Mouse (Mus musculus) MEL (cell line): ENCODE data around the gene Cyb5rl. TPM values are rescaled to one million over a fixed set of nuclear protein-coding genes. Genes with fewer than 3 reads are reported as not detected.

Experiments used
- DNase-seq: peaks from one replicate; pipeline ENCODE4 v3.0.0; 2011; ENCODE audit warnings: low read depth, low spot score
- H3K27ac ChIP-seq: 2 replicates; pipeline ENCODE4 v1.5.1; 2012; ENCODE audit warnings: low read depth, mild to moderate bottlenecking, control low read depth, low read length, moderate library complexity; ENCODE audit not compliant: control insufficient read depth
- H3K27me3 ChIP-seq, 2 experiments: fragments of 150-350 bp in 1 of 2; sonication (generic) in 1 of 2; 2 replicates each; pipeline ENCODE4 v1.6.1; 2012; ENCODE audit warnings: low read length in 2 of 2, mild to moderate bottlenecking in 2 of 2, improper control_type of control experiment in 1 of 2, moderate library complexity in 1 of 2; ENCODE audit not compliant: insufficient read depth in 2 of 2, control insufficient read depth in 1 of 2
- H3K36me3 ChIP-seq, 2 experiments: 2 replicates each; pipeline ENCODE4 v1.6.1; 2012 to 2014; ENCODE audit warnings: low read length in 2 of 2, improper control_type of control experiment in 1 of 2, inconsistent platforms in 1 of 2, mild to moderate bottlenecking in 1 of 2; ENCODE audit not compliant: insufficient read depth in 2 of 2, control insufficient read depth in 1 of 2
- H3K4me1 ChIP-seq, 2 experiments: fragments of 150-350 bp in 1 of 2; sonication (generic) in 1 of 2; 2 replicates each; pipeline ENCODE4 v1.6.1; 2012; ENCODE audit warnings: low read length in 2 of 2, improper control_type of control experiment in 1 of 2, mild to moderate bottlenecking in 1 of 2; ENCODE audit not compliant: insufficient read depth in 2 of 2, control insufficient read depth in 1 of 2
- H3K4me3 ChIP-seq, 2 experiments: fragments of 150-350 bp in 1 of 2; sonication (generic) in 1 of 2; 2 replicates each; pipeline ENCODE4 v1.5.1; 2012; ENCODE audit warnings: low read depth in 2 of 2, low read length in 2 of 2, mild to moderate bottlenecking in 2 of 2, moderate library complexity in 2 of 2, control low read depth in 1 of 2, improper control_type of control experiment in 1 of 2; ENCODE audit not compliant: control insufficient read depth in 1 of 2, insufficient read depth in 1 of 2
- H3K79me2 ChIP-seq: 2 replicates; pipeline ENCODE4 v1.6.1; 2012; ENCODE audit warnings: mild to moderate bottlenecking, low read length, moderate library complexity; ENCODE audit not compliant: control insufficient read depth, poor library complexity, insufficient read depth
- H3K9ac ChIP-seq: 2 replicates; pipeline ENCODE4 v1.6.1; 2012; ENCODE audit warnings: low read depth, mild to moderate bottlenecking, control low read depth, low read length, moderate library complexity; ENCODE audit not compliant: control insufficient read depth, poor library complexity, severe bottlenecking
- H3K9me3 ChIP-seq: fragments of 150-350 bp; sonication (generic); replicated peaks from 2 replicates; pipeline ENCODE4 v1.6.1; 2012; ENCODE audit warnings: mild to moderate bottlenecking, low read length, improper control_type of control experiment, moderate library complexity; ENCODE audit not compliant: insufficient read depth
- CHD2 ChIP-seq: IDR thresholded peaks from 2 replicates; pipeline ENCODE4 v1.6.1; 2011; ENCODE audit warnings: low read length, improper control_type of control experiment
- CTCF ChIP-seq, 3 experiments: IDR thresholded peaks in 2 of 3; conservative IDR thresholded peaks in 1 of 3; 2 replicates each; pipeline ENCODE4 v1.5.1; 2011 to 2012; ENCODE audit warnings: low read length in 3 of 3, low read depth in 2 of 3, mild to moderate bottlenecking in 2 of 3, improper control_type of control experiment in 1 of 3, inconsistent platforms in 1 of 3, mixed read lengths in 1 of 3, moderate library complexity in 1 of 3; ENCODE audit not compliant: control insufficient read depth in 1 of 3, insufficient read depth in 1 of 3, poor library complexity in 1 of 3, severe bottlenecking in 1 of 3
- E2F4 ChIP-seq: IDR thresholded peaks from 2 replicates; pipeline ENCODE4 v1.6.1; 2011; ENCODE audit warnings: low read depth, low read length, improper control_type of control experiment, borderline replicate concordance
- ELF1 ChIP-seq: IDR thresholded peaks from 2 replicates; pipeline ENCODE4 v1.6.1; 2014; ENCODE audit warnings: low read depth, mild to moderate bottlenecking, inconsistent platforms, low read length, improper control_type of control experiment, moderate library complexity
- EP300 ChIP-seq, 2 experiments: IDR thresholded peaks; 2 replicates each; pipeline ENCODE4 v1.6.1; 2011; ENCODE audit warnings: improper control_type of control experiment in 2 of 2, low read length in 2 of 2, low read depth in 1 of 2, mild to moderate bottlenecking in 1 of 2
- ETS1 ChIP-seq: IDR thresholded peaks from 2 replicates; pipeline ENCODE4 v1.6.1; 2012; ENCODE audit warnings: low read depth, mild to moderate bottlenecking, inconsistent platforms, low read length, improper control_type of control experiment, moderate library complexity
- GATA1 ChIP-seq: IDR thresholded peaks from 2 replicates; pipeline ENCODE4 v1.6.1; 2011; ENCODE audit warnings: low read depth, low read length, improper control_type of control experiment
- HCFC1 ChIP-seq: IDR thresholded peaks from 2 replicates; pipeline ENCODE4 v1.6.1; 2012; ENCODE audit warnings: low read depth, mild to moderate bottlenecking, inconsistent platforms, low read length, improper control_type of control experiment, moderate library complexity
- KAT2A ChIP-seq: conservative IDR thresholded peaks from 2 replicates; pipeline ENCODE4 v1.6.1; 2012; ENCODE audit warnings: low read depth, low read length, improper control_type of control experiment, inconsistent platforms
- MAFK ChIP-seq: IDR thresholded peaks from 2 replicates; pipeline ENCODE4 v1.6.1; 2011; ENCODE audit warnings: low read depth, mild to moderate bottlenecking, low read length, improper control_type of control experiment, borderline replicate concordance
- MAZ ChIP-seq: IDR thresholded peaks from 2 replicates; pipeline ENCODE4 v1.6.1; 2012; ENCODE audit warnings: low read depth, mild to moderate bottlenecking, inconsistent platforms, low read length, improper control_type of control experiment
- MXI1 ChIP-seq: IDR thresholded peaks from 2 replicates; pipeline ENCODE4 v1.6.1; 2011; ENCODE audit warnings: mild to moderate bottlenecking, low read depth, low read length, improper control_type of control experiment
- MYB ChIP-seq: IDR thresholded peaks from 2 replicates; pipeline ENCODE4 v1.6.1; 2011; ENCODE audit warnings: mild to moderate bottlenecking, low read depth, low read length, improper control_type of control experiment
- NELFE ChIP-seq: IDR thresholded peaks from 2 replicates; pipeline ENCODE4 v1.6.1; 2011; ENCODE audit warnings: low read depth, low read length, improper control_type of control experiment
- POLR2A ChIP-seq, 2 experiments: IDR thresholded peaks; 2 replicates each; pipeline ENCODE4 v1.6.1; 2011 to 2012; ENCODE audit warnings: low read length in 2 of 2, mild to moderate bottlenecking in 2 of 2, control low read depth in 1 of 2, improper control_type of control experiment in 1 of 2, low read depth in 1 of 2, moderate library complexity in 1 of 2; ENCODE audit not compliant: control insufficient read depth in 1 of 2, insufficient read depth in 1 of 2, poor library complexity in 1 of 2
- POLR2AphosphoS2 ChIP-seq: IDR thresholded peaks from 2 replicates; pipeline ENCODE4 v1.6.1; 2011; ENCODE audit warnings: low read length, improper control_type of control experiment
- POLR2AphosphoS5 ChIP-seq: IDR thresholded peaks from 2 replicates; pipeline ENCODE4 v1.6.1; 2012; ENCODE audit warnings: low read depth, borderline replicate concordance, mild to moderate bottlenecking, inconsistent platforms, low read length, moderate library complexity, mixed read lengths
- RAD21 ChIP-seq: IDR thresholded peaks from 2 replicates; pipeline ENCODE4 v1.6.1; 2011; ENCODE audit warnings: mild to moderate bottlenecking, low read depth, low read length, improper control_type of control experiment
- RCOR1 ChIP-seq: IDR thresholded peaks from 2 replicates; pipeline ENCODE4 v1.6.1; 2012; ENCODE audit warnings: low read depth, mild to moderate bottlenecking, inconsistent platforms, low read length, improper control_type of control experiment
- SIN3A ChIP-seq: IDR thresholded peaks from 2 replicates; pipeline ENCODE4 v1.6.1; 2012; ENCODE audit warnings: low read length, improper control_type of control experiment, inconsistent platforms
- TAL1 ChIP-seq: IDR thresholded peaks from 2 replicates; pipeline ENCODE4 v1.6.1; 2012; ENCODE audit warnings: mild to moderate bottlenecking, inconsistent platforms, low read length, moderate library complexity, mixed read lengths
- TBP ChIP-seq: IDR thresholded peaks from 2 replicates; pipeline ENCODE4 v1.8.0; 2011; ENCODE audit warnings: low read depth, low read length, improper control_type of control experiment
- TCF12 ChIP-seq: IDR thresholded peaks from 2 replicates; pipeline ENCODE4 v1.6.1; 2014; ENCODE audit warnings: low read depth, mild to moderate bottlenecking, inconsistent platforms, low read length, improper control_type of control experiment, moderate library complexity
- USF2 ChIP-seq, 2 experiments: IDR thresholded peaks; 2 replicates each; pipeline ENCODE4 v1.6.1; 2011 to 2012; ENCODE audit warnings: improper control_type of control experiment in 2 of 2, low read length in 2 of 2, borderline replicate concordance in 1 of 2, inconsistent platforms in 1 of 2, low read depth in 1 of 2, mild to moderate bottlenecking in 1 of 2; ENCODE audit not compliant: insufficient read depth in 1 of 2
- ZC3H11A ChIP-seq: IDR thresholded peaks from 2 replicates; pipeline ENCODE4 v1.6.1; 2012; ENCODE audit warnings: low read depth, mild to moderate bottlenecking, inconsistent platforms, low read length, improper control_type of control experiment
- ZMIZ1 ChIP-seq: IDR thresholded peaks from 2 replicates; pipeline ENCODE4 v1.6.1; 2012; ENCODE audit warnings: low read depth, mild to moderate bottlenecking, inconsistent platforms, low read length, improper control_type of control experiment, moderate library complexity
- ZNF384 ChIP-seq: IDR thresholded peaks from 2 replicates; pipeline ENCODE4 v1.6.1; 2012; ENCODE audit warnings: low read depth, mild to moderate bottlenecking, inconsistent platforms, low read length, improper control_type of control experiment
- polyA plus RNA-seq, 2 experiments: library from polyadenylated mRNA; stranded (reverse) in 1 of 2; unstranded in 1 of 2; fragments of >175 nt in 1 of 2; fragments of >200 nt in 1 of 2; gene quantifications; 2 replicates each; pipeline versions ENCODE4 v1.2.1 to v1.2.4; 2012; ENCODE audit warnings: low replicate concordance in 2 of 2, low read depth in 1 of 2; ENCODE audit not compliant: insufficient read length in 2 of 2, insufficient read depth in 1 of 2, missing spikeins in 1 of 2
- total RNA-seq: library from RNA; depleted of rRNA; stranded (reverse); fragments of 300-350 nt; gene quantifications from 2 replicates; pipeline ENCODE4 v1.2.3, GENCODE M21; 2012

Gene Cyb5rl
- total and polyA plus RNA-seq, 3 experiments = 8.5 to 9.3 TPM; not detected in 1

- no peak overlapping the region for H3K4me3 ChIP-seq
- no peak overlapping the region for H3K9ac ChIP-seq
- H3K27ac ChIP-seq = no peak overlapping the region
- no peaks in the 10 kb centered on the region for H3K4me1 ChIP-seq
- peaks cover 0 to 4% of the 10 kb centered on the region in 2 experiments; a peak in 1 of 4 replicates for H3K36me3 ChIP-seq
- H3K27me3 ChIP-seq = no peaks in the 10 kb centered on the region
- no peaks in the 10 kb centered on the region for H3K9me3 ChIP-seq
- DNase-seq = no peak
- TF ChIP-seq HCFC1 = no peak
- TF ChIP-seq POLR2AphosphoS2 = no peak
- TF ChIP-seq USF2 (IDR thresholded peaks at IDR 0.05; ENCODE audit: borderline replicate concordance in 1 of 2, insufficient read depth in 1 of 2, low read depth in 1 of 2, low read length in 2 of 2) = no peak
- TF ChIP-seq NELFE = no peak
- no peak for TF ChIP-seq ETS1
- no peak for TF ChIP-seq EP300 (IDR thresholded peaks at IDR 0.05; ENCODE audit: low read depth in 1 of 2, low read length in 2 of 2)
- TF ChIP-seq TCF12 = no peak
- TF ChIP-seq CTCF (IDR thresholded peaks at IDR 0.05 in 2 of 3, conservative IDR thresholded peaks at IDR 0.05 in 1 of 3; ENCODE audit: control insufficient read depth in 1 of 3, insufficient read depth in 1 of 3, low read depth in 2 of 3, low read length in 3 of 3, poor library complexity in 1 of 3, severe bottlenecking in 1 of 3) = no peak
- no peak for TF ChIP-seq ZNF384
- no peak for TF ChIP-seq MYB
- TF ChIP-seq E2F4 = no peak
- no peak for TF ChIP-seq TAL1
- no peak for TF ChIP-seq CHD2
- TF ChIP-seq MAZ = no peak
- no peak for TF ChIP-seq GATA1
- TF ChIP-seq POLR2AphosphoS5 = no peak
- H3K79me2 ChIP-seq = 0 out of 2 replicates have a peak, but pooled peaks cover 1% of the 10 kb centered on the region
These were observed 47.8 kb upstream of the Cyb5rl start for GRCm38 (mm10) chr4:107019027-107019426.

GRCm38 (mm10) chr4:107020287-107021000 is 46.3 kb upstream of the Cyb5rl start:
- Histone ChIP-seq H3K27me3 (no peaks in the 10 kb centered on the region), H3K27ac (no peak overlapping the region)
- no peak for TF ChIP-seq ZMIZ1
- TF ChIP-seq RAD21 = no peak
- TF ChIP-seq KAT2A = no peak
- no peak for TF ChIP-seq MAFK
- TF ChIP-seq MXI1 = no peak
- no peak for TF ChIP-seq ZNF384
- TF ChIP-seq ZC3H11A = no peak
- TF ChIP-seq TBP = no peak
- TF ChIP-seq TAL1 = no peak
- no peak for TF ChIP-seq EP300 (IDR thresholded peaks at IDR 0.05; ENCODE audit: low read depth in 1 of 2, low read length in 2 of 2)
- TF ChIP-seq SIN3A = no peak
- no peak for TF ChIP-seq E2F4
- TF ChIP-seq RCOR1 = no peak
- no peak for TF ChIP-seq ELF1
- TF ChIP-seq POLR2A (IDR thresholded peaks at IDR 0.05; ENCODE audit: control insufficient read depth in 1 of 2, insufficient read depth in 1 of 2, low read depth in 1 of 2, low read length in 2 of 2, poor library complexity in 1 of 2) = no peak
- TF ChIP-seq, all 39 proteins: peak for 0
- no peaks in the 10 kb centered on the region for H3K9me3 ChIP-seq
- H3K9ac ChIP-seq = no peak overlapping the region
- peaks cover 0 to 4% of the 10 kb centered on the region in 2 experiments; a peak in 1 of 4 replicates for H3K36me3 ChIP-seq
- H3K79me2 ChIP-seq = 0 out of 2 replicates have a peak, but pooled peaks cover 1% of the 10 kb centered on the region
- H3K4me3 ChIP-seq = no peak overlapping the region
- no peaks in the 10 kb centered on the region for H3K4me1 ChIP-seq
- no peak for DNase-seq
